Mouse (Mus musculus) urinary bladder, postnatal 14 days (tissue): ENCODE measurements at regions not wholly inside any gene's neighbourhood (a gene's known extent, or its start where the extent isn't known, plus 50 kb on each side); places are given as distances from the start of the nearest gene placed in this dataset.

Experiments
- DNase-seq: peaks from one replicate; pipeline ENCODE4 v3.0.0; 2021; ENCODE audit warnings: low spot score

DNA sequence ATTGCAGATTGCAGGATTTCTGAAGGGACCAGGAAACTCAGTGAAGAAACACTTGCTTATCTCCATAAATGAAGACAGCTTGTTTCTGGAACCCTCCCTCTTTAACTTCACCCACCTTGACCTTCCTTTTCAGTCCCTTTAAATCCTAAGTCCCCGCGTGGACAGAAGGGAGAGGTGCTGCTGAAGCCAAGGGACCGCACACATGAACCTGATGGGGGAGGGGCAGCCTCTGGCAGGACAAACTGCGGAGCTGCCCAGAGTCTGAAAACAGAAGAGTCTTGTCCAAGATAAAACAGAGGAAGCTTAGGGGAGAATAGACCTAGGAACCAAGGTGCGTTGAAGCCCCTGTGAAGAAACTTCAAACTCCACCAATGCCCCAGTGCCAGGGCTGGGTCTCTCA lies 368.9 kb upstream of the Tbx3 start:
- DNase-seq, result peak; percentile 23

DNA sequence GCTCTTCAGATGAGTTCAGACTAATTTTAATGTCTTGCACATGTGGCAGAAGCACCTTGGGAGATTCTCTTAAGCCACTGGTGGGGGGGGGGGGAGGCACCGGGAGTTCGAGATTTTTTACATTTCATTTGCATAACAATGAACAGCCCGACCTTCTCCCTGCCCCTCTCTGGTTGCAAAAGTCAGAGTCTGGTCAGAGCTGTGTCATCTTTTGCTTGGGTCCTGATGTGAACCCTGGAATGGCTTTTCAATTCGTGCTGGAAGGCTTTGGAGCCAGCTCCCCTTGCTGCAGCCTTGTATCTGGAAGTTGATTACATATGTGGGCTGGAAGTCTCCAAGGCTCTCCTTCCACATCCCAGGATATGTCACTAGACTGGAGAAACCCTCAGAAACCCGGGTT lies 365.7 kb upstream of the Tbx3 start:
- no peak for DNase-seq

GRCm38 (mm10) chr5:119307768-119308167 lies 362.7 kb upstream of the Tbx3 start:
- no peak for DNase-seq

- no peak for DNase-seq
Measured at GRCm38 (mm10) chr5:119310178-119310930, 360.1 kb upstream of the Tbx3 start.

DNA sequence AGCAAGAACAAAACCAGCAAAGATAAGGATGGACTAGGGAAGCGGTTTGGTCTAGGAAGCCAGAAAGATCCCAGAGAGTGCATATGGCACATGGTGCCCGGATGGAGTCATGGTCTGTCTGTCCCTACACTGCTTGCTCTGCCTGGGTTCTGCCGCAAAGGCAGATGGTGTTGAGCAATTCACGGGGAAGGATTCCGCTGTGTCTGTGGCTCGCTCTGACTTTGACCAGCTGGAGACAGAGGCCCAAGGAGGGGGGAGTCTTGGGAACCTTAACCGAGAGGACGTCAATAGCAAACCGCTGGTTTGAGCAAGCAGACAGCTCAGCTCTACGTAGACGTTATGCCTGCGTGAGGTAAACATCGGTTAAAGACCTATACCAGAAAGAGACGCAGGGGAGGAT lies 357.7 kb upstream of the Tbx3 start:
- DNase-seq, result peak; percentile 39

- no peak for DNase-seq
Measured at GRCm38 (mm10) chr5:119315149-119315548, 355.3 kb upstream of the Tbx3 start.

DNA sequence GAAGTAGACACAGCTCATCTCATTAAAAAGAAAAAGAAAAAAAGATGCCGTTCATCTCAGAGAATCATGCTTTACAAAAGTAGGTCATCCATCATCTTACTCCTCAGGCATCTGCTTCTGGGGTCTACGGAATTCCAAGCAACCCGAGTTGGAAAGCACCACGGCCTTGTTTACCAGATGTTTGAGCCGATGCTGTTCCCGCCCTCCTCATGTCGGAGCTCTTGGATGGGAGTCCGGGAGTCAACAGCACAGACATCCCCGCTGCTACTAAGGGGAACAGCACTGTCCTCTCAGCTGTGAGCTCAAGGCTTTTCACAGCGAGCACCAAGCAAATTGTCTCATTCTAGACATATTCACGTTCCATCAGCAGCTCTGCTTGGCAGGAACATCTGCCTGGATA lies 352.9 kb upstream of the Tbx3 start:
- no peak for DNase-seq

DNA sequence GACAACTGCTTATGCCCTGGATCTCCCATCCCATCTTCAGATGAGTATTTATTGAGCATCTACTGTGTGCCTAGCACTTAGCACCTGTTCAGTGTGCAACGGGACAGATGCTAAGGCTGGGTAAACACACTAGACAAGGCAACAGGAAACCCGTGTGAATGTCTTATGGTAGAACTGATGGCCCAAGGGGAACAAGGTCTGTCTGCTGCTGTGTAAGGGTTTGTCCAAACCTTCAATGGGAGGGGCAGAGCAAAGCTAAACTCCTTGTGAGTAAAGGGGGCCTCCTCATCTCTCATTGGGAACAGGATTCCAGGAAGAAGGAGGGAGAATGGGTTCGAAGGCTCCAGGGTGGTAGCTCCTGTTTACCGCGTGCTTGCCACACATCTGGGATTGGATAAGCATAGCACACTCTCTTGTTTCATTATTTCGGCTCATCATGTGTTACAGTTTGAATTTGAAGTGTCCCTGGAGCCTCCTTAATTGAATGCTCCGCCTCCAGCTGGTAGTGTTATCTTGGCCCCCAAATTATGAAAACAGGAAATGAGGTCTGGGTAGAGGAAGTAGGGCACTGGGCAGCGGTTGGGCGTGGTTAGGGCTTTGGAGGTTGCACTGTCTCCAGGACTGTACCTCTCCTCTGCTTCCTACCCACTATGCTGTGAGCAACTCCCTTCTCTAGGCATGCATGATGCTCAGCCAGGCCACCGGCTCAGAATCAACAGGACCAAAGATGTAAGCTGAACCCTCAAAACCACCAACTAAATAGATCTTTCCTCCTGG lies 348.9 kb upstream of the Tbx3 start:
- DNase-seq, result no peak

- no peak for DNase-seq
Measured at GRCm38 (mm10) chr5:119322411-119322810, 348.1 kb upstream of the Tbx3 start.

DNA sequence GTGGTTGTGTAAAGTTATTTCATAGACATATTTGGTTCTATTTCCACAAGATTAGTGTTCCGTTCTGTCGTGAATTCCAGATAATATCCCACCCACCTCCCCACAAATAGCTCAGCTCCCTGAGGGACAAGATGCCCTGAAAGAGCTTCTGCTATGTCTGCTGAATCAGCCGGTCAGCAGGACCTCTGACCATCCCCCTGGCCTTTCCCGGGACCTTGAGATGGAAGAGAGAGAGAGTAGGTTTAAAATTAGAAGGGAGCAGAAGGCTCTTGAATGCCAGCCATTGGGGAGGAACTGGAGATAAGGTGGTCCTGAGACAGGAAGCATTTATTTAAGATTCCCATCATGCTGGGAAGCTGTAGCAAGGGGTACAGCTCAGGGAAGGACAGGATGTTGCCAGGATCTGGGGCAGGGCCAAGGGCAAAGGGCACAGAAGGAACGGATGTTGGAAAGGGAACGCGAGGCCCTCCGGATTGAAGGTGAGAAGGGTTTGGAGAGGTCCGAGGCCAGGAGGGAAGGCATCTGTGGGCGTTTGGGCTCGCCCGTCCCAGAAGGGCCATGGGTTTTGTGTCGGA lies 344.7 kb upstream of the Tbx3 start:
- no peak for DNase-seq

DNA sequence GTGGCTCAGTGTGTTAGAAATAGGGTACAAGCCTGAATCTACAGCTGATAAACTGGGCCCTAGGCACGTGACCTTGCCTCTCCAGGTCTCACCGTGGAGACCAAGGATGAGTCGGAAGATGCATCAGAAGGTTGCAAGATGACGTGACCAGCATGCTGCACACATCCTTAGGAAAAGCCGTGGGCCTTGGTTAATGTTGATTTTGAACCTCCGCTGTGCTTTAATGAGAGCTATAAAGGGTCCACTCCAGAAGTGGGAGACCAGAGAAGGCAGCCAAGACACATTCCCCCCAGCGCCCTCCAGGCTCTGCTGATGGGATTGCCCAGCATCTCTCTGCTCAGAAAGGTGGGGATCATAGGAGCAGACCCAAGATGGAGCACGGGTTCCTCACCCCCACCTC lies 343.6 kb upstream of the Tbx3 start:
- DNase-seq, result no peak

- no peak for DNase-seq
Measured at GRCm38 (mm10) chr5:119328971-119329370, 341.5 kb upstream of the Tbx3 start.

GRCm38 (mm10) chr5:119329371-119329770 lies 341.1 kb upstream of the Tbx3 start:
- peak; percentile 46 for DNase-seq

GRCm38 (mm10) chr5:119329860-119330259 lies 340.6 kb upstream of the Tbx3 start:
- no peak for DNase-seq

GRCm38 (mm10) chr5:119331461-119331860 lies 339.0 kb upstream of the Tbx3 start:
- no peak for DNase-seq

DNA sequence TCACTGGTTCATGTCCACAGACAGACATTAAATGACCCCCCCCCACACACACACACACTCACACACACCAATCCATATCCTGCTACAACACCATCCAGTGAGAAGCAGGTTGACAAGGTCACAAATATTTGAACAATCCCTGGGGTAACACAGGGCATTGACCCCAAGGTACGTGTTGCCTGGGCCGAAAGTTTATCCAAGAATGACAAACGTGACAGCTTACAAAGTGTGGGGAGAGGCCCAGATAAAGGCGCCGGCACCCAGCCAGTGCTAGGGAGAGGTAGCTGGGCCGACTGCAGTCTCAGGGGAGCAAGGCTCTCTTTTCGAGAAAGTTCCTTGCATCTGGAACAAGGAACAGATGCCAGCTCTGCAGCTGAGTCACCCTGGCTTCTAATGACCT lies 337.8 kb upstream of the Tbx3 start:
- DNase-seq, result no peak

- no peak for DNase-seq
Measured at GRCm38 (mm10) chr5:119335211-119335610, 335.3 kb upstream of the Tbx3 start.

- no peak for DNase-seq
Measured at GRCm38 (mm10) chr5:119335979-119336378, 334.5 kb upstream of the Tbx3 start.

GRCm38 (mm10) chr5:119337739-119338138 lies 332.7 kb upstream of the Tbx3 start:
- no peak for DNase-seq

GRCm38 (mm10) chr5:119338711-119339110 lies 331.8 kb upstream of the Tbx3 start:
- DNase-seq, result no peak

DNA sequence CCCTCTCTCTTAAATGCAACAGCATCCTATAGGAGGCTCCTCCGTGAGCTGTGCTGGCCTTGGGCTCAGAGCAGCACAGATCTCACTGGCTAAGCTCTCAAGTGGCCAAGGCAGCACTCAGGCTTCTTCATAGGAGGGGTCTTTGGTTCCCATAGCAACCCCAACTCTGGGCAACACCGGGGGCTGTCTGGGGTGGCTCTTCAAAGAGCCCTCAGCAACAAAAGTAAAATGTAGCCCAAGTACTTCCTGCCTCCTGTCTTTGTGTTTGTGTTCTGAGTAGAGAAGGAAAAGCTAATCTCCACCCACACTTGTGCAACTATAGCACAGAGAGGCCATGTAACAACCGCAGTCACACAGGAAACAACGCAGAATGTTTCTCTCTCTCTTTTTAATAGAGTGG lies 322.2 kb upstream of the Tbx3 start:
- no peak for DNase-seq

DNA sequence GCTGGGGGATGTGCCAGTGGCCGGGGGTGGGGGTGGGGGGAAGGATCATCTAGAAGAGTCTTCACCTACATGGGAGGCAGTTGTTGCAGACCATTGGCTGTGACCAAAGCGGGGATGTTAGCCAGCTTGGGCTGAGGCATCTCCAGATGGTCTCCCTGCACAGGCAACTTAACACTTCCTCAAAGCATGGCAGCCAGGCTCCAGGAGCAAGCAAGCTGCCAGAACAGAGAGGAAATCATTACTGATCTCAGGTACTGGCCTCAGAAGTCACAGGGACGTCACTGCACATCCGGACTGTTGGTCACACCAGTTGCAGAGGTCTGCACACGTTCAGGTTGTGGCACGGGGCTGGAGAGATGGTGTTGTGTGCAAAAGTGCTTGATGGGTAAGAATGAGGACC lies 321.1 kb upstream of the Tbx3 start:
- DNase-seq, result no peak

DNA sequence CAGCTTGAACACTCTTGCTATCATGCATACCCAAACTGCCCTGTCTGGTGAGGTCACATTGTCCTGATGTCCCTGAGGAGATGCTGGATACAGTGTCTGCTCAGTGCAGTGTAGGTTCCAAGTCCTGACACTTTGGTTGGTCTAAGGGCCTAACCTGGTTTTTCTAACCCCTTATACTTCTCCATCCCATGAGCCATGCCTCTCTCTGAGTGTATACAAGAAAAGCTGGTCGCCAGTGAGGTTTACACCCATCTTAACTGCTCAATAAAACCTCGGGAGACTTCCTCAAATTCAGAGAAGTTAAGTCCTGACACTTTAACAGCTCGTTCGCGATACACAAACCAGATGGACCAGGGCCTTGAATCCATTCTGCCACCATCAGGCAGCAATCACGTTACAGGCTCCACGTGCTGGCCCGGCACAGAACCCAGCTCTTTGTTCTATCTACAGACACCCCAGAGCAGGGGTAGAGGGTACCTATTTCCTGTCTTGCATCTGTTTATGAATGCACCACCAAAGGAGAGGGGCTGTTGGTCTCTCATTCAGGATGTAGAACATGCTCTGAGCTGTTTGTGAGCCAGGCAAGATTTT lies 320.0 kb upstream of the Tbx3 start:
- DNase-seq, result peak; percentile 18
